9 mouse cellular contexts compared by ENCODE assay signal in genomic region chr19:46863236-46863927, GRCm38 (mm10).
DNase-seq lines count a peak whose midpoint lies in the region; ATAC-seq and TF ChIP-seq lines count a peak whose summit lies in the region.
"Had no signal": no experiment of that assay in that cellular context is flagged by ENCODE, and none has a peak within 500 bp of the region (broad histone marks: within the 10 kb centered on the region; RNA-seq: fewer than 3 reads in every experiment).

No protein-coding gene starts in this region.

- peak overlapping the region; percentile 13 for H3K27ac ChIP-seq in liver, postnatal 0 days (ENCODE audit: low read depth)
- H3K27ac ChIP-seq in gastrocnemius, adult 2 months, result no peak overlapping the region
- no peak overlapping the region for H3K27ac ChIP-seq in forebrain, embryonic 14.5 days (ENCODE audit: low read depth, low read length)
- H3K27ac ChIP-seq: embryonic facial prominence, embryonic 12.5 days had no signal

- peak; percentile 68; the same call in 1 of the 2 replicates for ATAC-seq in liver, postnatal 0 days
- ATAC-seq in forebrain, embryonic 14.5 days, result no peak

- intact Hi-C loops in gastrocnemius, adult 2 months (cut with DNase I), result loop anchor here (10.0 kb wide), 1 partner anchor 279 kb away; no protein-coding TSS in a partner anchor

- no peak overlapping the region for H3K9ac ChIP-seq in liver, postnatal 0 days (replicated peaks)
- H3K9ac ChIP-seq in forebrain, embryonic 14.5 days (ENCODE audit: low read length), result no peak overlapping the region
- H3K9ac ChIP-seq: embryonic facial prominence, embryonic 12.5 days had no signal

- WGBS in liver, postnatal 0 days (ENCODE audit: insufficient replicate concordance), result 26% methylated on average over 17 of the region's 17 CpGs
- WGBS in forebrain, embryonic 14.5 days, result 84% methylated on average over 17 of the region's 17 CpGs

- TF ChIP-seq EP300 in liver, postnatal 0 days (IDR thresholded peaks at IDR 0.05; ENCODE audit: low read depth), result peak; percentile 31; the same call in 1 of the 2 replicates

- H3K9me3 ChIP-seq in liver, postnatal 0 days (ENCODE audit: low read length), result no peaks in the 10 kb centered on the region
- no peaks in the 10 kb centered on the region for H3K9me3 ChIP-seq in forebrain, embryonic 14.5 days (replicated peaks; ENCODE audit: control insufficient read depth, low read length)
- H3K9me3 ChIP-seq: embryonic facial prominence, embryonic 12.5 days had no signal

- H3K36me3 ChIP-seq in liver, postnatal 0 days (replicated peaks; ENCODE audit: insufficient read depth, low read length), result no peaks in the 10 kb centered on the region
- H3K36me3 ChIP-seq in forebrain, embryonic 14.5 days (ENCODE audit: control insufficient read depth, insufficient read depth, low read length), result no peaks in the 10 kb centered on the region
- H3K36me3 ChIP-seq: embryonic facial prominence, embryonic 12.5 days had no signal

- TF ChIP-seq CTCF in liver, postnatal 0 days (IDR thresholded peaks at IDR 0.05; ENCODE audit: low read depth), result peak; percentile 19; the same call in 1 of the 2 replicates
- TF ChIP-seq CTCF in gastrocnemius, adult 2 months (IDR thresholded peaks at IDR 0.05), result no peak

- H3K27me3 ChIP-seq in liver, postnatal 0 days (ENCODE audit: insufficient read depth, low read length), result no peaks in the 10 kb centered on the region
- H3K27me3 ChIP-seq in forebrain, embryonic 14.5 days (replicated peaks; ENCODE audit: control insufficient read depth, insufficient read depth, low read length), result no peaks in the 10 kb centered on the region
- H3K27me3 ChIP-seq: embryonic facial prominence, embryonic 12.5 days had no signal

- peak; percentile 6 to 10 for DNase-seq in B cell, adult 2 months
- peak; percentile 81 for DNase-seq in MEL-GATA-1-ER (ENCODE audit: extremely low read depth, low read depth)
- peak; percentile 78 for DNase-seq in cerebellum, adult 9-11 months
- DNase-seq in liver, postnatal 0 days, result peak; percentile 62
- DNase-seq in gastrocnemius, adult 2 months, result no peak
- DNase-seq in thymus, postnatal 10 days (ENCODE audit: low spot score in 2 of 2), result no peak
- DNase-seq in forebrain, embryonic 14.5 days (ENCODE audit: low spot score), result no peak
- DNase-seq: gastrocnemius, postnatal 14 days had no signal

- peak overlapping the region; percentile 49 for H3K4me2 ChIP-seq in liver, postnatal 0 days (ENCODE audit: low read depth, low read length)
- no peak overlapping the region for H3K4me2 ChIP-seq in forebrain, embryonic 14.5 days (ENCODE audit: low read length)
- H3K4me2 ChIP-seq: embryonic facial prominence, embryonic 12.5 days had no signal

- no peak overlapping the region for H3K4me3 ChIP-seq in liver, postnatal 0 days (ENCODE audit: low read depth, low read length)
- H3K4me3 ChIP-seq in gastrocnemius, adult 2 months, result no peak overlapping the region
- H3K4me3 ChIP-seq in forebrain, embryonic 14.5 days (ENCODE audit: low read depth, low read length), result no peak overlapping the region
- H3K4me3 ChIP-seq: embryonic facial prominence, embryonic 12.5 days had no signal

- peaks cover 23% of the 10 kb centered on the region for H3K4me1 ChIP-seq in liver, postnatal 0 days (ENCODE audit: insufficient read depth)
- H3K4me1 ChIP-seq in forebrain, embryonic 14.5 days (ENCODE audit: control insufficient read depth, insufficient read depth, low read length), result no peaks in the 10 kb centered on the region

Comparison
In these comparisons a context has a peak if more than half of its experiments do, and no peak if none do; other contexts are left out.
1. DNase-seq: peak in B cell, adult 2 months (2 of 2), MEL-GATA-1-ER (single experiment), cerebellum, adult 9-11 months (single experiment) and liver, postnatal 0 days (single experiment); none in gastrocnemius, adult 2 months (single experiment), thymus, postnatal 10 days (0 of 2) and forebrain, embryonic 14.5 days (single experiment).